Mouse (Mus musculus) activated CD4-positive, CD25-positive, alpha-beta regulatory T cell, adult 4 months (primary cell): ENCODE data around the gene Gm45717. TPM values are rescaled to one million over a fixed set of nuclear protein-coding genes. Genes with fewer than 3 reads are reported as not detected.
A peak's percentile ranks its signal among the peaks of the same experiment; 100 is the strongest.
"Not testable (repeated sequence)": the region's sequence is repeated elsewhere in the genome, so short reads cannot be mapped to it uniquely, and the experiment has no call there.

ENCODE experiments used
- ATAC-seq: one replicate; pipeline ENCODE4 v1.8.0; 2017
- polyA plus RNA-seq, 2 experiments: library from polyadenylated mRNA; unstranded; fragments of 100-300 nt; shearing (Covaris generic); gene quantifications; one replicate each; pipeline ENCODE4 v1.2.1; 2017

Gene Gm45717
- polyA plus RNA-seq: not detected

DNA sequence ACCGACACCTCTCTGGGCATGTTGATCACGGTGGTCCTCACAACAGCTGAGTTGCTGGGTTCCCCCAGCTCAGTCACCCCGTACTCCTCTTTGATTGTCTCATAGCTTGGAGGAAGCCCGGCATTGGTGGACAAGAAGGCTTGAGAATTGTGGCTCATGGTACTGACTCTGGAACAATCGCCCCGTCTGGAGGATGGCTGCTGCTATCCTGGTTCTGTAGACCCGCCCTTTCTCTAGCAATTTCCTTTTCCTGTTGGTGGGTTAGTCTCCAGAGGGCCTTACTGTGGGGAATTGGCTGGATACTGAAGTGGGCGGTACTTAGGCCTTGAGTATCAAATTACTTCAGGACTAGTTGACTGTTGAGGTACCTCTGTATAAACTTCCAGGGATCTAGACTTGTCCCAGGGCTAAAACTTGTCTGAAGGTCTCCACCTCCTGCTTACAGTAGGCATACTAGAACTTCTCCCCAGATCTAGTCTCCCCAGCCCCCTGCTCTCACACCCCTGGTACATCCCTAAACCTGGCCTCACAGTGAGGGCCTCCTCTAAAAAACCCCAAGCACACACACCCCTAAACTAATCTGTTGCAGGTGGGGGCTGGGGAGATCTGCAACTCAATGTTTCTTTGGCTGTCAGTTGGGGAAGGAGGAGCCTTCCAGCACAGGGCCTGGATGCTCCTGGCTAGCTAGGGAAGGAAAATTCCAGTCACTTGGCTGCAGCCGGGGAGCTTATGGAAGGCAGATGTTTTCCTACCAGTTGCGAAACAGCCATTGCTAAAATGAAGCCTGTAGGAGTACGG lies at the start of gene Gm45717, which contains the start of gene Ifitm2:
Gm45717 (minus strand) TSS at position 180 of the 798 bp plus-strand sequence.
Ifitm2 (minus strand) TSS at position 230 of the 798 bp plus-strand sequence.
- ATAC-seq: no peak

DNA sequence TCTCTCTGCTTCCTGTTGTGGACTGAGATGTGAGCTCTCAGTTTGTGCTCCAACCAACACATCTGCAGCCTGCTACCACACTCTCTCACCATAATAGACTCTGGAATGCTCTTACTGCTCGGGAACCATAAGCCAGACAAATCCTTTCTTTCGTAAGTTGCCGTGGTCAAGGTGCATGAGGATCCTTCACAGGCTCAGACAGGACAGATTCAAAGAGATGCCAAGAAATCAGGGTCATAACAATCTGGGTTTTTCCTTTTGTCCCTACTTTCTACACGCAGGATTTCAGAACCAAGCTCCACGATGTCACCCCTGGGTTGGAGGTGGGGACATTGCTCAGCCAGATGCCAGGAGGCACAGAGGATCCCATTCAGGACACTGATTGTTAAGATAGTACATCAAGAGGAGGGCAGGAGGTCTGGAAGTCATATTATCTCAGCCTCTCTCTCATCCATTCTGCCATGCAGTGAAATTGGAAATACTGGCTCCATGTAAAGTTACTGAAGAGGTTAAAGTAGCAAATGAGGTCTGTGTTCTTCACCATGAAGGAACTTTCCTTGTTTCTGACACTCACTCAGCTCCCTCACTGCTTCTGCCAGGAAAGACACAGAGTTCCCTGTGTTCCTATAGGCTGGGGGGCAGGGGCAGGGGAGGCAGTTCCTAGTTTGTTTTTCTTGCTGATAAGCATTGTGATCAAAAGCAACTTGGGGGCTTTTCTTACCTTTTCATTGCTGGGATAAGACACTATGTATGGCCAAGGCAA lies 47.7 kb upstream of the Gm45717 start:
- no peak for ATAC-seq

DNA sequence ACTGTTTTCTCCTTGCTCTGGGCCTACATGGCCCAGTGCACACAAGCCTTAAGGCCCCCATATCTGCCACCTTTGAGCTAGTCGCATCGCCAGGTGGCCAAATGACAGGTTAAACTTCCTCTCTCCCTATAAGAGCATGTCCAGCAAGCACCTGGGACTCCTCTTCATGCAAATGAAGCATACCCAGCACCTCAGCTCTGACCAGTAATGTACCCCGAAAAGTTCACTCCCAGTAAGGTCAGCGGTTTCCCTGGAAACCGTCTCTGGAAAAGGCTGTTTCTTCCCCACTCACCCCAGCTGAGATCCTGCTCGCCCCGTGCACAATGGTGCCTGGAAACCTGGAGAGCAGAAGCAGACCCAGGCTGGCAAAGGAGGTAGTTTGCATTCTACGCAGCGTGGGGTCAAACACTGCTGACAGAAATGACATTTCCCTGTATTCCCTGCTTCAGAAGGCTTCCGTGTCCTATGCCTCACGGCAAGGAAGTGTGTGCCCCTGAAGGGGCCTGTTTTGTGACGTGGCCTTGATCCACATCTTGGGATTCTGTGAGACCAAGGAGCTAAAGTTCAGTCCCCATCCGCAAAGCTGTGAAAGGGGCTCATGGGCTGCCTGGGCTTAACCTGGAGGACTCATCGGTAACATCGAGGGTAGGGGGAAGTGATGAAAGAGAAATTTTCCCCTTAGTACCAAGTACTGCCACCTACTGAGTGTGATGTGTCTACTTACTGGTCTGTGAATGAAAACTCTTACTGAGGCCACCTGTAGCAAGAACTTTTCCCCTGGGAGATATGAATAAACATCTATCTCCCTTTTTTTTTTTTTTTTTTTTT lies 45.4 kb upstream of the Gm45717 start:
- ATAC-seq: no peak

DNA sequence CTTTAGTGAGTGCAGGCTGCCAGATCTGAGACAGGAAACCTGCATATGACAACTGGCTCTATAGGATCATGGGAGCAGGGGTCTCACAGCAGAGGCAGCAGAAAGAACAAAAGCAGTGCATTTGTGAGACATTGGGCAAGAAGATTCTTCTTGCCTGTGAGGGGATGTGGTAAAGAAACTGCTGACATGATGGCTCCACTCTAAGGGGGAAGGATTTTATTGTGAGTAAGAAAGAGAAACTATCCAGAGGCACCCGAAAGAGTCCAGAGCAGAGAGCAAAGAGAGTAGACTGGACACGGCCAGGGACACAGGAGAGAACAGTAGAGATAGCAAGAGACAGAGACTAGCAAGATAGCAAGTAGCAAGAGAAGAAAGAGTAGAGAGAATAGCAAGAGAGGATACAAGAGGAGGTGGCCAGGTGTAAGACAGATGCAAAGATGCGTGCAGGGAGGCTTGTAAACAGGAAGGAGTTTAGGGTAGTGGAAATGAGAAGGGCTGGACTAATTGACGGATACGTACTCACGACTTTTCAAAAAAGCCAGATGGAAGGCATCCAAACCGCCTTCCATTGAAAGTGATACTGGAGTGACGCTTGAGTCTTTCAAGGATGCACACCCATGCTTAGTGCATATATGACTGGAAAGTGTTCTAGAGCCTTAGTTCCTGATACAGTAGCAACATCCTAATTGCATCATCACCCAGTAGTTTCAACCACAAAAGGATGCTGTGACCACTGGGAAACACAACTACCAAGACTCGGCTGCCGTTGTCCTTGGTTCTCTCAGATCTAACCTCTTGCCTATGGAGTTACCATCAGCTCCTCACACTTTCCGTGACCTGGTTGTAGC lies 43.3 kb upstream of the Gm45717 start:
- peak; percentile 89 for ATAC-seq

DNA sequence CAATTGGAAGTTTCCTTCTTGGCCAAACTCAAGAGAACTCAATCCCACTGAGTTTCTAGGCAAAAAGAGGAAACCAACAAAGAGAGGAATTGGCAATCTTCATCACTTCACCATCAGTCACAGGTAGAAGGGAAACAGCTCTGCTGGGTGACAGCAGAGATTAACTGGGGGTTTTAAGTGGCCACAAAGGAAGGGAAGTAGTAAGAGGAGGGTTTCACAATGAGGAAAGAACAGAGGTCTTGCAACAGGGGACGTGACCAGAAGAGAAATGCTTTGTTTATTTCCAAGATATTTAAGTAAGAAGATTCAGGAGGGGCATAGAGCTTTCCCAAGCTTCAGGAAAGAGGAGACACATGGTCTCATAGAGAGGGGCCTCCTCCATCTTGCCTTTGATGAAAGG lies 42.1 kb upstream of the Gm45717 start:
- no peak for ATAC-seq

DNA sequence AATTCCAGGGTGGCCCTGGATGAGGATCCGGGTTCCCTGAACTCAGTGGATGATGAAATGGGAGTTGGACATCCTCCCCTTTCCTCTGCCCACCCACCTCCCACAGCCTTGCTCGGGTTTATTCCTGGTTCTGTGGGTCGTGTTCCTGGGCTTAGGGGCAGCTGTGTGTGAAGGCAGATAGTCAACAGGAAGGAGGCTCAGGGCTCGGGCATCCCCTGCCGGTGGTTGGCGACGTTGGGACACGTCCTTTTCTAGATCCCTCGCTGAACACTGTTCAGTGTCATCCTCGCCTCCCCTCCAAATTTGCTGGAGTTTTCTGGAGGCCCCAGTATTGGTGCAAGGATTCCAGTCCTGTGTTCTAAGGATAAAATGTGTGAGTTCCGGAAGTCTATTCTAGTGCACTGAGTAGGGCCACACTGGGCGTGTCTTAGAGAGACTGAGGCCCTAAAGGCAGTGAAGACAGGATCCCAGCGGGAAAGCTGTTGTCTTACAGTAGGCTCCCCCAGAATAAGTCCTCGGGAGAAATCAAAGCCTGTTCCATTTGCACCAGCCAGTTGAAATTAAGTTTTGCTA lies 35.5 kb upstream of the Gm45717 start:
- peak; percentile 54 for ATAC-seq

DNA sequence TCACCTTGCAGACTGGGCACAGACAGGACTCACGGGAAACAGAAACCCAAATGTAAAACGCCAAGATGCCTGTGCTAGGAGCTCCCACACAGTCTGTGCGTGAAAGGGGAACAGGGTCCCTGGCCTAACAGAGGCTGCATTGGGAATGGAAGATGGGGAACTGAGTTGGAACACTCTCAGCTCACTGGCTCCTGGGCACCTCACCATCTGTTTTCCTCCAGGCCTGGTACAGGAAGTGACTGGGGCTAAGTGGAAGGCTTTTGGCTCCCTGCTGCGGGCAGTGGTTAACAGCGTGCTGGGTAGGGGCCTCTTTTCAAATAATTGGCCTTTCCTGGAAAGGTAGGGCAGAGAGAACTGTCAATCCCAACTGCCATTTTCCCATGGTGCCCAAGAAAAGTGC lies 34.9 kb upstream of the Gm45717 start:
- peak; percentile 65 for ATAC-seq

DNA sequence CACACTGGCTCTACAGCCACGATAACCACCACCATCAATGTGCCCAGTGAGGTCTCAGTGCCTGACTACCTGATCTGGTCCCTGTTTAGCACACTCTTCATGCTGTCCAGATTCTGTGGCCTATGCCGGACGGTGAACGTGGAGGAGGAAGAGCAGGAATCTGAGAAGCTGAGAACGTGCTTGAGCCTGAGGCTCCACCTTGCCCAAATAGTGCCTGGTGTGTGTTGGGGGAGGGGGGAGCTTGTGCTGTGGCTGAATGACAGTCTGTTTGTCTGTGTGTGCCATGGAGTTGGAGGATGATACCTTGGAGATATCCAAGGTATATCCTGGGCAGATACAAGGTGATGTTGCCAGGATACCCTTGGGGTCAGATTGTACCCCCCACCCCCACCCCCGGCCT lies 34.4 kb upstream of the Gm45717 start:
- ATAC-seq: no peak

DNA sequence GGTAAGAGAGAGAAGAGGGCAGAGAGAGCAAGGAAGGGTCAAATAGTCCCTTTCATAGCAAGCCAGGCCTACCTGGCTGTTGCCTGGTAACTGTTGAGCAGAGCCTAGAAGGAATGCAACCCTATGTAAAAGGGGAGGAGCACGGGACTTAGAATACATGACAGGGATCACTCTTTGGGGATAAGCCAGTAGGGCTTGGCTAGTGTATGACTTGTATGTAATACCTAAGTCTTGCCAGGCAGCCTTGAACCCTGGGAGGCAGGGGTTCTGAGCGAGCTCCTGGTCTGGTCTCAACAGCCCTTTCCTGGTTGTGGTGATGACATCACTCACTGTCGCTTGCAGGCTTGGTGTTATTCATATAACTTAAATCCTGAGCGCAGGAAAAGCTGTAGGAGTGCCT lies 33.3 kb upstream of the Gm45717 start:
- no peak for ATAC-seq

DNA sequence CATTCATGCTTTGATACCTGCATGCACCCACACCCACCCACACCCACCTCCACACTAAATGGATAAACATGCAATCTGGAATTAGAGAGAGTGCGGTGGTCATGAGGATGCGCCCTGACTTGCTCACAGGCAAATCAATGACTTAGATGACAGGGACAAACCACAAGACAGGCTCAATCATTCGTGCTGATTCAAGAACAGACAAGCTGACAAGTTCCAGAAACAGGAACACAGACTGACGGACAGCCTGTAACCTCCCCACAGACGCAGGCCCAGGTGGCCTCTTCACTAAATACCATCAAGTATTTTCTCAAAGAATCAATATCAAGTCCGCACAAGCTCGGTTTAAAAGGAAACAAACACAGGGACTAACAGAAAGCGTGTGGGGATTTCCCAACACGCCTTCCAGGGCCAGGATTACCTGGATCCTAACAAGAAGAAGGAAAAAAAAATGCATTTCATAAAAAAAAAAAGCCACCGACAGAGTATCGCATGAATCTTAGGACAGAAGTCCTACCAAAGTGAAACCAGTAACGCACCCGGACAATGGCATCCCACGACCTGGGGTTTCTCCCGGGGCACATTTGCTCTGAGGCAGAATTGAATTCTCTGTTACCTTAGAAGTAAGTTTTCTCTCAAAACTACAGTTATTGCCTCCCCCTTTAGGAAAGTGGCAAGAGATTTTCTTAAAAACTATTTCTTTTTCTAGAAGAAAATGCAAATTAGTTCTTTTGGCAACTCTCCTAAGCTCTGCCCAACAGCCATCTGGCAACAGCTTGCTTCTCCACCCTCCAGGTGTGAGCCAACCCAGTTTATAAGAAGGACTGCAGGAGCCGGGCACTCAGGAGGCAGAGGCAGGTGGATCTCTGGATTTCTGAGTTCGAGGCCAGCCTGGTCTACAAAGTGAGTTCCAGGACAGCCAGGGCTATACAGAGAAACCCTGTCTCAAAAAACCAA lies 31.7 kb upstream of the Gm45717 start:
- ATAC-seq: no peak

DNA sequence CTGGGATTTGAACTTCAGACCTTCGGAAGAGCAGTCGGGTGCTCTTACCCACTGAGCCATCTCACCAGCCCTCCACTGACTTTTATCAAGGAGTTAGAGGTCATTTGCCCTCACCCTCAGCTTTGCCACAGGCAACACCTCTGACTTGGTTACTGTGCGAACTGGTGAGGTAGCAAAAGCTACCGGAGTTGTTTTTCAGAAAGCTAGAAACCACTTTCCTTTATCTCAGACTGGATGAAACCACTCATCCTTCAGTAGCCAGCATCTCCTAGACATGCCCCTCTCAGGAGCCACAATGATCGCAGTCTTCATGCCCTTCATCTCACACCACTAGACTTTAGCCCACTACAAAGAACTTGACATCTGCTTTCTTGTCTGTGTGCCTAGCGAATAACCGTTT lies 27.2 kb upstream of the Gm45717 start:
- no peak for ATAC-seq

DNA sequence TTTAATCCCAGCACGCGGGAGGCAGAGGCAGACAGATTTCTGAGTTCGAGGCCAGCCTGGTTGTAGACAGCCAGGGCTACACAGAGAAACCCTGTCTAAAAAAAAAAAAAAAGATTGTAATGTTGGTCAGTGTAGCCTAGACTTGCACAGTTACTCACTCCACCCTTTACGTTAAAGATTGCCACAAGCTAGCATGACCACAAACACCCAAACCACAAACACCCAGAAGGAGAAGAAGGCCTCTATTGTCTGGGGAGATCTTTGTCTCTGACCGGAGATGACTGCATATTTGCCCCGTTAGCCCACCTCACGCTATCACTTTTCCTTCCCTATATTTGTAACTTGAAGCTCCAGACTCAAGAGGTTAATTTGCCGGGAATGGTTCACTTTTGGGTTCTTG lies 26.0 kb upstream of the Gm45717 start:
- no peak for ATAC-seq

DNA sequence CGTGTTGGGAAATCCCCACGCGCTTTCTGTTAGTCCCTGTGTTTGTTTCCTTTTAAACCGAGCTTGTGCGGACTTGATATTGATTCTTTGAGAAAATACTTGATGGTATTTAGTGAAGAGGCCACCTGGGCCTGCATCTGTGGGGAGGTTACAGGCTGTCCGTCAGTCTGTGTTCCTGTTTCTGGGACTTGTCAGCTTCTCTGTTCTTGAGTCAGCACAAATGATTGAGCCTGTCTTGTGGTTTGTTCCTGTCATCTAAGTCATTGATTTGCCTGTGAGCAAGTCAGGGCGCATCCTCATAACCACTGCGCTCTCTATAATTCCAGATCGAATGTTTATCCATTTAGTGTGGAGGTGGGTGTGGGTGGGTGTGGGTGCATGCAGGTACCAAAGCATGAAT lies 21.0 kb upstream of the Gm45717 start:
- not testable (repeated sequence) for ATAC-seq

DNA sequence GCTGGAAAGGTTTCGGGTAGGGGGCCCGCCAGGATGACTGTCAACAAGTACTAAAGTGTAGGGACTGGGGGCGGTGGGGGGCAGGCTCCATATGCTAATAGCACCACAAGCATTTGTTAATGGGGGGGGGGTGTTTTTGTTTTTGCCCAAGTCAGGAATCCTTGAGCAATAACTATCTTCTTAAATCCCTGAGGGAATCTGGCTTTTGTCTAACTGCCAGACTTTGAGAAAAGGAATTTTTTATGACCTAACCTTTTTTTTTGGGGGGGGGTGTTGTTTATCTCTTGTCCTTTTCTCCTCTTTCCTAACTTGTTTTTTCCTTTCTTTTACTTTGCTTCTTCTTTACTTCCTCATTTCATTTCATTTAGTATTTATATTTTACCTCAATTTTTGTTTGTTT lies 19.7 kb upstream of the Gm45717 start:
- no peak for ATAC-seq

DNA sequence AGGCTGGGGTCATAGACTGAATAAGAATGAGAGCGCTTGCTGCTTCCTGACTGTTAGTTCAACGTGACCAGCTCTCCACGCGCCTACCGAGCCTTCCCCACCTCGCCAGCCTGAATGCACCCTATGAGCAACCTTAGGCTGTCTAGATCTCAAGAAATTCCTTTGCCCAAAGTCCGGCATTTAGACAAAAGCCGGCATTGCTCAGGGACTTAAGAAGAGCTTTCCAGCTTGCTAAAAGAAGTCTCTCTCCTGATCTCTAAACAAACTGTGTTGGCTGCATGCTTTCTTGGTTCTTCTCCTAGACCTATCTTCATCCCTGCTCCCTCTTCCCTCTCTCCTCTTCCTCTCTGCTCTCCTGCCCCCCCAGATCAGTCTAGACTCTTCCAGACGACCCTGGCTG lies 19.2 kb upstream of the Gm45717 start:
- no peak for ATAC-seq

DNA sequence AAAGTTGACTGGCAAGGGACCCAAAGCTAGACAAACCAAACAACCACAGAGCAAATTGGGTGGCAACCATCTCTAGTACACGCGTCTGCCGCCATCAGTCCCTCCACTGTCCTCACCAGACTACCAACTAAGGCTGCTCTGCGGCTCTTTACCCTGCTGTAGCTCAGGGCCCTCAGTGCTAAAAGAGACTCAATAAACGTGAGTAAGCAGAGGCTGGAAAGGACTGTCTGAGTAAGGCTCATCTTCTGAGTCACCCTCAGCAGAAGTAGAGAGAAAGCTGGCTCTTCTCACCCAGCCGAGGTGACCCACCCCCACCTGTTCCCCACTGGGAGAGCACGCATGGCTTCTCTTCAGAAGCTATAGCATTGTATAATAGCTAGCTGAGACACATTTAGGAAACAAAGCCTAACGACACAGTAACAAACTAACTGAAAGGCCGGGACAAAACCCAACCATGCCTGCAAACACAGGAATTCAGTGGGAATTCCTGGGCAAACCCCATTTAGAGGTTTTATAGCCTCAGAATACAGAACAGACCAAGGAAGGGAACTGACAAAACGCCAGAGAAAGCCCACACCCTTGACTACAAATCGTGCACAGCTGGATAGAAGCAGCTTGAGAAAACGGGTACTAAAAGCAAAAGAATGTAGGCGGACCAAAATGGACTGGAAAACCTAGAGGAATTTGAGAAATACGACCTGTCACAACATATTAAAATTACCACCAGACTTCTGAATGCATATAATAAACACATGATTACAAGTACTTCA lies 17.8 kb upstream of the Gm45717 start:
- no peak for ATAC-seq

DNA sequence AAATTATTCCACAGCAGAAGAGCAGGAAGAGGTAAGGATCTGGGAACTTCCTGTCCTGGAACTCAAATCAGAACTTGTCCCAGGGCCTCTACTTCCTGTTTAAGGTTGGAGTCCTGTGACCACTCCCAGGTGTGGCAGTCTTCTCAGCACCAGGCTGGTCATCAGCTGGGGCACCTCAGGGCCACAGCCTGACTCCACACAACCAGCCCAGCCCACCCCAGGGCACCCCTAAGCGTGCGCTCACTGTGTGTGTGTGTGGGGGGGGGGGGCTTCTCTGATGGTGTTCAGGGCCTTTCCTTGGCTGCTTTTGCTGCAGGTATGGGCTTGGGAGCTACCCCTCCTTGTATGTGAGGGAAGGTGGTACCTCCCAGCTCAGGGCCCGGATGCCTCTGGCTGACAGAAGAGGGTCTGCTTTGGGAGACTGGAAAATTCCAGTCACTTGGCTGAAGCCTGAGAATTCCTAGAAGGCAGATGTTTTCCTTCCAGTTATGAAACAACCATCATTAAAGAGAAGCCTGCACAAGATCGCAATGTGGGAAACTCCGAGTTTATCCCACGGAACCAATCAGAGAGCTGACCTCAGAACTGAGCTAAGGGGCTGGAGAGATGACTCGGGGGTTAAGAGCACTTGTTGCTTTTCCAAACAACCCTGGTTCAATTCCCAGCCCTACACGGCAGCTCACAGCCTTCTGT lies 15.9 kb upstream of the Gm45717 start:
- ATAC-seq: no peak

DNA sequence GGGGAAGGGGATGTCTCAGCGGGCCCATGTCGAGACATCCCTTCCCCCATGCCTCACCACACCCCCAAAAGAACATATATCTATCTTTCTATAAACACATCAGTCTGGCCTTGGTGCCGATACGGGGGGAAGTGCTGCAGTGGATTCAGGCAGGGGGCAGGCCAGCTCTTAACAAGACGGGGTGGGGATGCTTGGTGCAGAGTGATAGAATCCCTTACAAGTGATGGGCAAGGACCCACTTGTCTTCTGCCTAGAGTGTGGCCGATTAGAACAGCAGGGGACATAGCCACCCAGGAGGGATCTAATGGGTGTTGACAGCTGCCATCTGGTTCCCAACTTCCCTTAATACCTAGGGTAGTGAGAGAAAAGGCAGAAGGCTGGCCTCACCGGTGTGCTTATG lies 15.2 kb upstream of the Gm45717 start:
- no peak for ATAC-seq

DNA sequence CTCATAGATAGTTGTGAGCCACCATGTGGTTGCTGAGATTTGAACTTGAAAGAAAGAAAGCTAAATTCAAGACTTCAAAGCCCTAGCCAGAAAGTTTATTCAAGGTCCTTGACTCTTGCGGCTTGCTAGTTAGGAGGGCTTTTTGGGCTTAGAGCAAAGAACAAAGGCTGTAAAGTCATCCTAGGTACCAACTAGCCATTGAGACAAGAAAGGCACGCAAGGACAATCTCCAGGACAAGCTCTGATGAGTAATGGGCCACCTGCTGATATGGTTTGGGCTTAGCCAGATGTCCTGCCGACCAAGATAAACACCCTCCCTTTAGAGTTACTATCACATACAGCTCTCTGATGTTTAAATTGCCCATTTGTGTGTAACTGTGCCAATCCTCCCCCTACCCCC lies 13.0 kb upstream of the Gm45717 start:
- not testable (repeated sequence) for ATAC-seq
